Mouse (Mus musculus) cerebellum, adult 2 months (tissue): ENCODE results near the gene Wipf3.
A peak's percentile ranks its signal among the peaks of the same experiment; 100 is the strongest.

ENCODE experiments used
- CTCF ChIP-seq: fragments of 200-500 bp; IDR thresholded peaks from 2 replicates; pipeline ENCODE4 v1.5.1; 2011; ENCODE audit warnings: low read depth, mild to moderate bottlenecking, control low read depth, low read length, moderate library complexity, borderline replicate concordance; ENCODE audit not compliant: insufficient read depth
- POLR2A ChIP-seq: fragments of 200-500 bp; IDR thresholded peaks from 2 replicates; pipeline ENCODE4 v1.6.1; 2011; ENCODE audit warnings: low read length, control low read depth, borderline replicate concordance; ENCODE audit not compliant: insufficient read depth

DNA sequence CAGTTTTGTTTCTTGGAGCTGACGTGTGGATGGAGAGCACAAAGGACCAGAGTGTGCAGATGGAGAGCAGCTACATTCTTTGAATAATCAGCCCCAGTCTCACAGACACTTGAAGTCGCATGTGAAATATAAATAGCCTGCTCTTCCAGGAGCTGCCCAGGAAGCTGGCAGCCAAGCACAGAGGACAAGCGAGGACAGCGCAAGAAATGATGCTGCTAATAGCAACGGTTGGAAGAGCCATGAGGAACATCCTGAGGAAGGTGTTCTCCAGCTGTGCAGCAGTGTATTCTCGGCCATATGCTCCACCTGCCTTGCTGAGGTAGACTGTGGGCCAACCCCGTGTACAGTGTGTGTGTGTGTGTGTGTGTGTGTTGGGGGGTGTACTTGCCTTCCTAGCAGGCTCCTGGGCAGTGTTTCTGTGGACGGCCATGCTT lies 101.7 kb downstream of the Wipf3 start:
- TF ChIP-seq CTCF (no peak), POLR2A (peak; percentile 21; the same call in 1 of the 2 replicates)
